9 mouse cellular contexts compared by ENCODE assay signal in genomic region chr11:70625473-70625872, GRCm38 (mm10). TPM values are rescaled to one million over a fixed set of nuclear protein-coding genes. Genes with fewer than 3 reads are reported as not detected.
DNase-seq lines count a peak whose midpoint lies in the region; ATAC-seq and TF ChIP-seq lines count a peak whose summit lies in the region.
"Had no signal": no experiment of that assay in that cellular context is flagged by ENCODE, and none has a peak within 500 bp of the region (broad histone marks: within the 10 kb centered on the region; RNA-seq: fewer than 3 reads in every experiment).

No protein-coding gene starts in this region.

- no peaks in the 10 kb centered on the region for H3K27me3 ChIP-seq in testis, adult 2 months (ENCODE audit: control insufficient read depth, insufficient read depth, low read length)
- H3K27me3 ChIP-seq: limb, embryonic 12.5 days had no signal

- no peaks in the 10 kb centered on the region for H3K36me3 ChIP-seq in testis, adult 2 months (ENCODE audit: control insufficient read depth, insufficient read depth, low read length)
- H3K36me3 ChIP-seq: limb, embryonic 12.5 days had no signal

- H3K4me3 ChIP-seq in testis, adult 2 months (ENCODE audit: control insufficient read depth, low read depth, low read length): no peak overlapping the region
- H3K4me3 ChIP-seq: limb, embryonic 12.5 days had no signal

- H3K27ac ChIP-seq in testis, adult 2 months (ENCODE audit: control insufficient read depth, insufficient read depth, low read depth, low read length): no peak overlapping the region
- H3K27ac ChIP-seq: limb, embryonic 12.5 days had no signal

- no peaks in the 10 kb centered on the region for H3K4me1 ChIP-seq in testis, adult 2 months (ENCODE audit: control insufficient read depth, insufficient read depth, low read length)
- H3K4me1 ChIP-seq: limb, embryonic 12.5 days had no signal

- peak; percentile 51 for DNase-seq in gastrocnemius, postnatal 14 days
- DNase-seq in gastrocnemius, postnatal 36 days: no peak
- DNase-seq in testis, postnatal 14 days (ENCODE audit: low spot score): no peak
- DNase-seq in embryo, embryonic 11.5 days (ENCODE audit: low read depth, low spot score): peak; percentile 30
- no peak for DNase-seq in heart, postnatal 25 days (ENCODE audit: low spot score)

- TF ChIP-seq CTCF in testis, adult 2 months (IDR thresholded peaks at IDR 0.05; ENCODE audit: control insufficient read depth, insufficient read depth, insufficient replicate concordance, low read depth, low read length): peak; percentile 37; the same call in 1 of the 2 replicates

- ATAC-seq in megakaryocyte, adult 5-6 weeks (ENCODE audit: poor library complexity, severe bottlenecking): peak; percentile 77
- no peak for ATAC-seq in frontal cortex, adult (ENCODE audit: low TSS enrichment)

- TF ChIP-seq POLR2A in testis, adult 2 months (IDR thresholded peaks at IDR 0.05; ENCODE audit: control insufficient read depth, low read depth, low read length): no peak

- intact Hi-C loops in gastrocnemius, postnatal 14 days (cut with DNase I; ENCODE audit: low total_unique reads): loop anchor here (5.0 kb wide), 1 partner anchor 132 kb away; no protein-coding TSS in a partner anchor
- intact Hi-C loops in gastrocnemius, postnatal 36 days (cut with DNase I): loop anchor here (5.0 kb wide), 1 partner anchor 132 kb away; no protein-coding TSS in a partner anchor
- intact Hi-C loops in heart, postnatal 25 days (cut with DNase I): loop anchor here (5.0 kb wide), 1 partner anchor 108 kb away; the partner anchor contains the start of gene Gltpd2

RNA-seq across cellular contexts. Expression of gene Chrne, which starts 6.5 kb away (rescaled TPM):
- total RNA-seq in gastrocnemius, postnatal 14 days (2021): 10 to 100 TPM; 38.7 to 39.4 TPM
- 10 to 100 TPM; 18.0 to 28.1 TPM for total RNA-seq in gastrocnemius, postnatal 36 days (2021)
- polyA plus RNA-seq in testis, adult 2 months (2012; rRNA removed): 241 and 243 TPM in 2 replicates
- total RNA-seq in megakaryocyte, adult 5-6 weeks (2015): 0.36 TPM in 1 of 2 replicates, not detected in the other
- 0.41 and 1.2 TPM in 2 replicates for total RNA-seq in megakaryocyte, adult 5-6 weeks (2017)
- not detected for total RNA-seq in heart, postnatal 25 days (2021)
- polyA plus RNA-seq: limb, embryonic 12.5 days had no signal

RNA-seq across cellular contexts. Expression of gene 4930544D05Rik, which starts 9.8 kb away (rescaled TPM):
- not detected for total RNA-seq in gastrocnemius, postnatal 14 days (2021)
- not detected for total RNA-seq in gastrocnemius, postnatal 36 days (2021)
- polyA plus RNA-seq in testis, adult 2 months (2012; rRNA removed): 770 and 775 TPM in 2 replicates
- total RNA-seq in megakaryocyte, adult 5-6 weeks (2015): not detected in 2 replicates
- total RNA-seq in megakaryocyte, adult 5-6 weeks (2017): not detected in 2 replicates
- not detected for total RNA-seq in heart, postnatal 25 days (2021)
- polyA plus RNA-seq: limb, embryonic 12.5 days had no signal

RNA-seq across cellular contexts. Expression of gene Gp1ba, which starts 13.4 kb away (rescaled TPM):
- total RNA-seq in gastrocnemius, postnatal 14 days (2021): under 1 TPM in 1 of 2 experiments, not detected in 1; 0.08 TPM
- not detected for total RNA-seq in gastrocnemius, postnatal 36 days (2021)
- 0.13 and 0.19 TPM in 2 replicates for polyA plus RNA-seq in testis, adult 2 months (2012; rRNA removed)
- total RNA-seq in megakaryocyte, adult 5-6 weeks (2015): 0.20 and 0.23 TPM in 2 replicates
- total RNA-seq in megakaryocyte, adult 5-6 weeks (2017): 0.04 TPM in 1 of 2 replicates, not detected in the other
- total RNA-seq in heart, postnatal 25 days (2021): under 1 TPM; 0.36 to 0.42 TPM

RNA-seq across cellular contexts. Expression of gene Rnf167, which starts 21.6 kb away (rescaled TPM):
- total RNA-seq in gastrocnemius, postnatal 14 days (2021): 10 to 100 TPM; 34.9 to 35.7 TPM
- total RNA-seq in gastrocnemius, postnatal 36 days (2021): 10 to 100 TPM; 27.3 to 33.8 TPM
- 77.6 and 77.8 TPM in 2 replicates for polyA plus RNA-seq in testis, adult 2 months (2012; rRNA removed)
- 75.6 and 82.1 TPM in 2 replicates for total RNA-seq in megakaryocyte, adult 5-6 weeks (2015)
- 57.4 and 60.0 TPM in 2 replicates for total RNA-seq in megakaryocyte, adult 5-6 weeks (2017)
- 10 to 100 TPM; 48.0 to 54.0 TPM for total RNA-seq in heart, postnatal 25 days (2021)

RNA-seq across cellular contexts. Expression of gene Slc25a11, which starts 21.8 kb away (rescaled TPM):
- total RNA-seq in gastrocnemius, postnatal 14 days (2021): 100 to 1,000 TPM; 278 to 315 TPM
- 100 to 1,000 TPM; 308 to 309 TPM for total RNA-seq in gastrocnemius, postnatal 36 days (2021)
- 27.2 and 29.4 TPM in 2 replicates for polyA plus RNA-seq in testis, adult 2 months (2012; rRNA removed)
- 78.9 and 93.0 TPM in 2 replicates for total RNA-seq in megakaryocyte, adult 5-6 weeks (2015)
- total RNA-seq in megakaryocyte, adult 5-6 weeks (2017): 63.4 and 66.1 TPM in 2 replicates
- 100 to 1,000 TPM; 550 to 562 TPM for total RNA-seq in heart, postnatal 25 days (2021)

Comparison
In these comparisons a context has a peak if more than half of its experiments do, and no peak if none do; other contexts are left out.
1. DNase-seq: peak in gastrocnemius, postnatal 14 days (single experiment) and embryo, embryonic 11.5 days (single experiment); none in gastrocnemius, postnatal 36 days (0 of 2), testis, postnatal 14 days (single experiment) and heart, postnatal 25 days (single experiment).
2. RNA of gene Chrne, which starts 6.5 kb away (total RNA-seq): 38.7 to 39.4 TPM in gastrocnemius, postnatal 14 days and 18.0 to 28.1 TPM in gastrocnemius, postnatal 36 days; 0.36 to 1.2 TPM in megakaryocyte, adult 5-6 weeks and not detected in heart, postnatal 25 days; every median in the first group is over 4 times any median in the second.